Mouse (Mus musculus): Measurements from ENCODE around the gene Castor2. TPM values are rescaled to one million over a fixed set of nuclear protein-coding genes. Genes with fewer than 3 reads are reported as not detected.
A peak's percentile ranks its signal among the peaks of the same experiment; 100 is the strongest.

Castor2 gene
- polyA plus RNA-seq, 1 experiment: not detected

DNA sequence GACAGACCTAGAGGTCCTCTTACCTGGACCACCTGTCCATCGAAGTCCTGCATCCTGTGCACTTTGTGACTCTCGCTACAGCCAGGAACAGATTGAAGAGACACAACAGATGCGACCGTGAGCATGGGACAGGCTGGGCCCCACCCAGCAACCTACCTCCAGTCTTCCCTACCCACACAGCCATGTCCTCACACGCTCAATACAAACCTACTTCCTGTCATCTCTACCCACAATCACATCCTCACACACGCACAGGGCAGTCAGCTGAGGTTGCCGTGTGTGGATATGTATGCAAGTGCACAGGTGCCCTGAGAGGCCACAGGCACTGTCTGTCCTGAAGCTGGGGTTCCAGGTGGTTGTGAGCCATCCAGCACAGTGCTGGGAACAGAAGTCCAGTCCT lies 67.1 kb downstream of the Castor2 start:
- H3K4me3 ChIP-seq (ENCODE audit: insufficient read depth, low read depth, low read length): no peak overlapping the region
- H3K4me1 ChIP-seq (ENCODE audit: control insufficient read depth, insufficient read depth, low read length): peaks cover 10% of the 10 kb centered on the region
- no peak overlapping the region for H3K27ac ChIP-seq (ENCODE audit: insufficient read depth, low read depth, low read length)
- TF ChIP-seq CTCF (IDR thresholded peaks at IDR 0.05; ENCODE audit: insufficient read depth, low read depth, low read length) (no peak), POLR2A (IDR thresholded peaks at IDR 0.05; ENCODE audit: insufficient read depth, low read depth, low read length) (no peak)
- WGBS: 92% methylated on average over 7 of the region's 7 CpGs

DNA sequence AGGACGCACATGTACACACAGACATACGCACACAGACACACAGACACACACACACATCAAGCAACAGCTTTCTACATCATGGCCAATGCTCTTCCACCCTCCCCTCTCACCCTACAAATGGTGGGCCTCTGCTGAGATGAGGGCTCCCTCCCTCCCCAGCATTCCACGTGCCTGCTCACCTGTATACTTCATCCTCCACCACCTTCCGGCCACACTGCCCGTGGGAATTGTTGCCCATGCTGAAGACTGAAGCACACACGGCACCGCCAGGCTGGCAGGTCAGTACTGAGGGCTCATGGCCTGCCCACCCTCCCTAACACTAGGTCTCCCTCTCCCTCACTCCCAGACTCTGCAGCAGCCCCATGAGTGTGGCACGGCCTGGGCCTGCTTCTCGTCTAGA lies 68.5 kb downstream of the Castor2 start:
- Histone ChIP-seq H3K4me3 (ENCODE audit: insufficient read depth, low read depth, low read length) (no peak overlapping the region), H3K27ac (ENCODE audit: insufficient read depth, low read depth, low read length) (no peak overlapping the region), H3K4me1 (ENCODE audit: control insufficient read depth, insufficient read depth, low read length) (peaks cover 10% of the 10 kb centered on the region)
- no peak for TF ChIP-seq CTCF (IDR thresholded peaks at IDR 0.05; ENCODE audit: insufficient read depth, low read depth, low read length)
- 93% methylated on average over 9 of the region's 9 CpGs for WGBS

DNA sequence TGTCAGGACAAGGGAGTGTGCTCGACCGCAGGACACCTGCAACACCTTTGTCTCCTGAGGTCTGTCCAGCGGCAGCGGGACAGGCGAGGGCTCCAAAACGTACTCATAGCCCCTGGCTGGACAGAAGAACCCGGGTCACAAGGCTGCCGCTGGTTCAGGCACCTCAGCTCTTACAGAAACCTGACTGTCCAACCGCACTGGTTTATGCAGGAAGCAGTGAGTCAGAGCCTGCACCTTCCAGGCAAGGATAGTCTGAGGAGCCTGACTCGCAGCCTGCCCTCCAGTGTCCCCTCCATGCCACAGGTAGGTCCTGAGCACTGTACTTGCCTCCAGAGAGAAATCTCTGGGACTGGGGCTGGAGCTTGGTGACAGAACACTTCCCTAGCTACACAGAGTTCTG lies 69.7 kb downstream of the Castor2 start:
- Histone ChIP-seq H3K4me1 (ENCODE audit: control insufficient read depth, insufficient read depth, low read length) (peaks cover 10% of the 10 kb centered on the region), H3K4me3 (ENCODE audit: insufficient read depth, low read depth, low read length) (no peak overlapping the region), H3K27ac (ENCODE audit: insufficient read depth, low read depth, low read length) (no peak overlapping the region)
- WGBS: 93% methylated on average over 10 of the region's 10 CpGs
- TF ChIP-seq POLR2A (IDR thresholded peaks at IDR 0.05; ENCODE audit: insufficient read depth, low read depth, low read length) (no peak), CTCF (IDR thresholded peaks at IDR 0.05; ENCODE audit: insufficient read depth, low read depth, low read length) (no peak)

DNA sequence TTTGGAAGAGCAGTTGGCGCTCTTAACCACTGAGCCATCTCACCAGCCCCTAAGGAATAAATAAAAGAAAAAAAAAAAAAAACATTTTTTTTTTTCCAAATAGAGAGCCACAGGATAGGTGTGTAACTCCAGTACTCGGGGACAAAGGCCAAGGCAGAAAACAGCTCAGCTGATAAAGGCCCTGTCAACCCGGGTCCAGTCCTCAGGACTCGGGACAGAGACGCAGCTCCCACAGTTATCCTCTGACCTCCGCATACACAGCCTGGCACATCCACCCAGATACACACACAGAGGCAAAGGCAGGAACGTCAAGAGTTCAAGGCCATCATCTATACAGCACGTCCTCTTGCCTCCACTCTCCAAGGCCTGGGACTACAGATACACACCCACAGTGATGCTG lies 70.7 kb downstream of the Castor2 start:
- H3K4me1 ChIP-seq (ENCODE audit: control insufficient read depth, insufficient read depth, low read length): peaks cover 3% of the 10 kb centered on the region
- no peak overlapping the region for H3K4me3 ChIP-seq (ENCODE audit: insufficient read depth, low read depth, low read length)
- TF ChIP-seq CTCF (IDR thresholded peaks at IDR 0.05; ENCODE audit: insufficient read depth, low read depth, low read length) (no peak), POLR2A (IDR thresholded peaks at IDR 0.05; ENCODE audit: insufficient read depth, low read depth, low read length) (no peak)
- no peak overlapping the region for H3K27ac ChIP-seq (ENCODE audit: insufficient read depth, low read depth, low read length)
- 97% methylated on average over 8 of the region's 8 CpGs for WGBS

DNA sequence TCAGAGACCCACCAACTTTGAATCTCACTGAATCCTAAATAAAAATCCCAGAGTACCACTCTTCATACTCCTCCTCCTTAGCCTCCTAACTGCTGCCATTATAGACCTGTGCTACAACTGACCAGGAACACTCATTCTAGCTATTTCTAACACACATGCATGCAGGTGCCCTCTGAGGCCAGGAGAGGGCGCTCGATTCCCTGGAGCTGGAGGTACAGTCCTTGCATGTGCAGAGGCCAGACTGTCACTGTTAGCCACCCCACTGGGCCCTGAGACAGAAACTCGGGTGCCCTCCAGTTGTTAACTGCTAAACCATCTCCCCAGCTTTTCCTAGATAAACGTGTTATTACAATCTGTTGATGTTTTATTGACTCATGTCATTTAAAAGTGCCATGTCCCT lies 73.7 kb downstream of the Castor2 start:
- no peak overlapping the region for H3K4me3 ChIP-seq (ENCODE audit: insufficient read depth, low read depth, low read length)
- 32% methylated on average over 4 of the region's 4 CpGs for WGBS
- peaks cover 7% of the 10 kb centered on the region for H3K4me1 ChIP-seq (ENCODE audit: control insufficient read depth, insufficient read depth, low read length)
- no peak overlapping the region for H3K27ac ChIP-seq (ENCODE audit: insufficient read depth, low read depth, low read length)
- no peak for TF ChIP-seq CTCF (IDR thresholded peaks at IDR 0.05; ENCODE audit: insufficient read depth, low read depth, low read length)
- no peak for TF ChIP-seq POLR2A (IDR thresholded peaks at IDR 0.05; ENCODE audit: insufficient read depth, low read depth, low read length)

DNA sequence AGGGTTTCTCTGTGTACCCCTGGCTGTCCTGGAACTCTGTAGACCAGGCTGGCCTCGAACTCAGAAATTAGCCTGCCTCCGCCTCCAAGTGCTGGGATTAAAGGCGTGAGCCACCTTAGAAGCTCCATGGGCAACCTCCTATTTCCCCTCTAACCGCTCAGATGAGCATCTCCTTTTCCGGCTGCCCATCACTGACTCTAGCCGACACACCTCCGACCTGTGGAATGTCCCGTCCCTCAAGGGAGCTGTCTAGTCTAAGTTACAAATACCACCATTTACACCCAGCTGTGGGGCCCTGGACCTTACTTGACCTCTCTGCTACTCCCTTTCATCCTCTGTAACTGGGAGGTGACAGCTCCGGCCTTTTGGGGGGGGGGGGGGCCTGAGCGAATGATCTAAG lies 76.2 kb downstream of the Castor2 start:
- WGBS: 9% methylated on average over 10 of the region's 10 CpGs
- Histone ChIP-seq H3K4me3 (ENCODE audit: insufficient read depth, low read depth, low read length) (peak overlapping the region; percentile 90), H3K27ac (ENCODE audit: insufficient read depth, low read depth, low read length) (no peak overlapping the region), H3K4me1 (ENCODE audit: control insufficient read depth, insufficient read depth, low read length) (peaks cover 7% of the 10 kb centered on the region)
- TF ChIP-seq CTCF (IDR thresholded peaks at IDR 0.05; ENCODE audit: insufficient read depth, low read depth, low read length) (no peak), POLR2A (IDR thresholded peaks at IDR 0.05; ENCODE audit: insufficient read depth, low read depth, low read length) (no peak)

DNA sequence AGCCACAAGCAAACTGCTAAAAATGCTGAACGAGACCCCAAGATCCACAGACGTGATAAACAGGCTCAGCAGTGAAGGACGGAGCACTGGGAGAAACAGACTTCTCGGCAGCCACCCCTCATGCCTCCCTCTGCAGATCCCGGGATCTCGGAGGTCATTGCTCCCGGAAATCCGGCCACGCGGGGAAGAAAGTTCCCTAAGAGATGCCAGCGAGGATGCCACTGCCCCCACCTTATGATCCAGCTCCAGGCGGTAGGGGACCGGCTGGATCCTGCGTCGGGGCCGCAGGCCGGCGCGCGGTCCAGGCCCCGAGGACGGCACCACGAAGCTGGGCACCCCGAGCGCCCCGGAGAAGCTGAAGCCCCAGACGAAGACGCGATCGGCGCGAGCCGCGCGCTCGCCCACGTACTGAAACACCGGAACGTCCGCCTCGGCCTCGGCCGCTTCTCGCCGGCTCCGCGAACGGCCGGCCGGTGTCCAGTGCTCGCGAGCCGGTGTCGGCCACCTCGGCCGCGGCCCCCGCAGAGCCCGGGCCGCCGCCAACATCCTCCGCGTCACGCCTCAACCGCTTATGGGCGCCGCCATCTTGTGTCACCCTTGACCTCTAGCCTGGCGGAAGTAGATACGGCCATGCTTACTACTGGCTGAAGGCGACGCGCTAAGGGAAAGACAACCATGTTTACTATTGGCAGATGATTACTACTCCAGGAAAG lies 76.8 kb downstream of the Castor2 start, which contains the start of gene Rcc1l:
Gene Rcc1l, minus strand, starts transcription at position 606 of the 713 bp plus-strand sequence.
- TF ChIP-seq CTCF (IDR thresholded peaks at IDR 0.05; ENCODE audit: insufficient read depth, low read depth, low read length) (no peak), POLR2A (IDR thresholded peaks at IDR 0.05; ENCODE audit: insufficient read depth, low read depth, low read length) (peak; percentile 53; the same call in 1 of the 2 replicates)
- Histone ChIP-seq H3K27ac (ENCODE audit: insufficient read depth, low read depth, low read length) (peak within 1 kb of the TSS; percentile 38; the same call in 1 of the 2 replicates), H3K4me1 (ENCODE audit: control insufficient read depth, insufficient read depth, low read length) (peaks cover 7% of the 10 kb centered on the region), H3K4me3 (ENCODE audit: insufficient read depth, low read depth, low read length) (peak within 1 kb of the TSS; percentile 90)
- WGBS: under 1% methylated on average over 72 of the region's 72 CpGs

DNA sequence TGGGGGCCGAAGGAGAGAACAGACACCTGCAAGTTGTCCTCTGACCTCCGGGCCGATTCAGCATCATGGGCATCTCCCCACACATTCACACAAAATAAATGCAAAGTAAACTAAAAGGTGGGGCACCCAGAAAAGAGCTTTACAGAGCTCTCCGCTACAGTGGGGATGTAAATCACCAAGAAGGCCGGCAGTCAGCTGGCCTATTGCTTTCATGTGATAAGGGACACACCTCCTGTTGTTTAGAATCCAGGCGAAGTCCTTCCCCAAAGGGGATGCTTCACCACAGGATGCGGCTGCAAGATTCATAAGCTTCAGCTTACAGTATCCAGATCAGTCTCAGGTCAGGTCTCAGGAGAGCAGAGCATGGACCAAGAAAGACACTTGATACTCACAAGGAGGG lies 79.0 kb downstream of the Castor2 start:
- Histone ChIP-seq H3K4me3 (ENCODE audit: insufficient read depth, low read depth, low read length) (no peak overlapping the region), H3K4me1 (ENCODE audit: control insufficient read depth, insufficient read depth, low read length) (peaks cover 12% of the 10 kb centered on the region), H3K27ac (ENCODE audit: insufficient read depth, low read depth, low read length) (no peak overlapping the region)
- 87% methylated on average over 7 of the region's 7 CpGs for WGBS
- TF ChIP-seq POLR2A (IDR thresholded peaks at IDR 0.05; ENCODE audit: insufficient read depth, low read depth, low read length) (no peak), CTCF (IDR thresholded peaks at IDR 0.05; ENCODE audit: insufficient read depth, low read depth, low read length) (no peak)

DNA sequence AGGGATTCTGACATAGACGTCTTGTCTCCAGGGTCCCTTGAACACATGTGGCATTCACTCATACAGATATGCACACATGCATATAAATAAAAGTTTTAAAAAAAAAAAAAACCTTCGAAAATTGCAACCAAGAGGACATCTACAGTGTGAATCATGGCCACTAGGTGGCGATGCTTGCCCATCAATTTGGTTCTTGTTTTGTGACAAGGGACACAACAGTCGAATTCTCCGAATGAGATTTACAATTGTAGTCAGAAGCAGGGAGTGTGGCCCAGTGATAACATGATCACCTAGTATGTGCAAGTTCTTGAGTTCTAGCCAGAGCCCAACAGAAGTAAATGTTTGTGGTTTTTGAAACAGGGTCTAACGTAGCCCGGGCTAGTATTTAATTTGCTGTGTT lies 80.4 kb downstream of the Castor2 start:
- H3K27ac ChIP-seq (ENCODE audit: insufficient read depth, low read depth, low read length): no peak overlapping the region
- H3K4me1 ChIP-seq (ENCODE audit: control insufficient read depth, insufficient read depth, low read length): peaks cover 15% of the 10 kb centered on the region
- H3K4me3 ChIP-seq (ENCODE audit: insufficient read depth, low read depth, low read length): no peak overlapping the region
- TF ChIP-seq POLR2A (IDR thresholded peaks at IDR 0.05; ENCODE audit: insufficient read depth, low read depth, low read length): no peak
- TF ChIP-seq CTCF (IDR thresholded peaks at IDR 0.05; ENCODE audit: insufficient read depth, low read depth, low read length): no peak
- 19% methylated on average over 7 of the region's 7 CpGs for WGBS

Data from olfactory bulb, adult 2 months (tissue).